Mouse (Mus musculus): ENCODE measurements around the gene Ltb4r2. TPM values are rescaled to one million over a fixed set of nuclear protein-coding genes. Genes with fewer than 3 reads are reported as not detected.

Gene Ltb4r2
- polyA plus RNA-seq, 1 experiment from 2014 or later, result 0.30 TPM

GRCm38 (mm10) chr14:55788256-55789050, 27.2 kb downstream of the Ltb4r2 start, which contains the start of gene Ripk3:
Gene Ripk3, minus strand, starts transcription at chr14:55788865.
- DNase-seq (ENCODE audit: low spot score), result peak; percentile 46
- Histone ChIP-seq H3K4me3 (peak within 1 kb of the TSS; percentile 56), H3K27me3 (ENCODE audit: low read depth, poor library complexity, severe bottlenecking) (peaks cover 72% of the 10 kb centered on the region), H3K36me3 (no peaks in the 10 kb centered on the region), H3K9me3 (replicated peaks) (no peaks in the 10 kb centered on the region), H3K4me1 (peaks cover 31% of the 10 kb centered on the region), H3K27ac (peak within 1 kb of the TSS; percentile 62)
- WGBS, result 3% methylated on average over 40 of the region's 40 CpGs

DNA sequence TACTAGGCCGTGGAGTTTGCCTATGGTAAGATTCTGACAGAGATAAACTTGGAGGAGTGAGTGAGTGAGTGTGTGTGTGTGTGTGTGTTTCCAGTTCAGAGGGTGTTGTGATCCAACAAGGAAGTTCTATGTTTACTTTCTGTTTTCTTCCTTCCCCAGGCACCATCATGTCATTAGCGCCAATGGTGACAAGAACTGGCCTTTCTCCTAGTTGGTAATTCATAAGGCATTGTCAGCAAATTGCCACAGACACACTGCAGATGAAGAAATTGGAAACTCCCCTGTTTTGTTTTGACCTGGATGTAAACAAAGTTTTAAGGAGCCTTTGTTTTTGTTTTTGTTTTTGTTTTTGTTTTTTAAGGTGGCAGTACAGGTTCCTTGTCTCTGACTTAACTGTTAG, 32.2 kb downstream of the Ltb4r2 start:
- Histone ChIP-seq H3K4me1 (peaks cover 4% of the 10 kb centered on the region), H3K9me3 (replicated peaks) (no peaks in the 10 kb centered on the region), H3K27ac (no peak overlapping the region), H3K4me3 (no peak overlapping the region), H3K36me3 (no peaks in the 10 kb centered on the region), H3K27me3 (ENCODE audit: low read depth, poor library complexity, severe bottlenecking) (peaks cover 22% of the 10 kb centered on the region)
- 64% methylated on average over 2 of the region's 2 CpGs for WGBS
- DNase-seq (ENCODE audit: low spot score), result no peak

GRCm38 (mm10) chr14:55793946-55794345, 32.7 kb downstream of the Ltb4r2 start:
- Histone ChIP-seq H3K4me1 (no peaks in the 10 kb centered on the region), H3K27me3 (ENCODE audit: low read depth, poor library complexity, severe bottlenecking) (peaks cover 17% of the 10 kb centered on the region), H3K36me3 (no peaks in the 10 kb centered on the region), H3K27ac (no peak overlapping the region), H3K9me3 (replicated peaks) (no peaks in the 10 kb centered on the region), H3K4me3 (no peak overlapping the region)
- WGBS, result 73% methylated on average over 2 of the region's 2 CpGs
- DNase-seq (ENCODE audit: low spot score), result no peak

GRCm38 (mm10) chr14:55795380-55796163, 34.3 kb downstream of the Ltb4r2 start:
- Histone ChIP-seq H3K4me1 (no peaks in the 10 kb centered on the region), H3K27ac (no peak overlapping the region), H3K4me3 (no peak overlapping the region), H3K27me3 (ENCODE audit: low read depth, poor library complexity, severe bottlenecking) (peaks cover under 1% of the 10 kb centered on the region; the same call in 1 of the 2 replicates), H3K36me3 (no peaks in the 10 kb centered on the region), H3K9me3 (replicated peaks) (no peaks in the 10 kb centered on the region)
- no peak for DNase-seq (ENCODE audit: low spot score)
- WGBS, result 85% methylated on average over 15 of the region's 15 CpGs

Other genes starting within 250 kb of the Ltb4r2 start
- not detected in 2 replicates for gene Nrl, start 236.4 kb upstream of the Ltb4r2 start, polyA plus RNA-seq (2016; fragmentation: Nextera tagmentation; extraction: Ambion mirVana)
- gene Pck2, start 221.2 kb upstream of the Ltb4r2 start, polyA plus RNA-seq (2016; fragmentation: Nextera tagmentation; extraction: Ambion mirVana), result 22.1 and 26.9 TPM in 2 replicates
- gene Dcaf11, start 201.4 kb upstream of the Ltb4r2 start, polyA plus RNA-seq (2016; fragmentation: Nextera tagmentation; extraction: Ambion mirVana), result 62.3 and 69.1 TPM in 2 replicates
- gene A730061H03Rik, start 201.0 kb upstream of the Ltb4r2 start, polyA plus RNA-seq (2016; fragmentation: Nextera tagmentation; extraction: Ambion mirVana), result 0.59 and 0.87 TPM in 2 replicates
- 1.3 and 3.9 TPM in 2 replicates for gene Fitm1, start 185.8 kb upstream of the Ltb4r2 start, polyA plus RNA-seq (2016; fragmentation: Nextera tagmentation; extraction: Ambion mirVana)
- 109 and 115 TPM in 2 replicates for gene Psme1, start 183.3 kb upstream of the Ltb4r2 start, polyA plus RNA-seq (2016; fragmentation: Nextera tagmentation; extraction: Ambion mirVana)
- gene Emc9, start 176.1 kb upstream of the Ltb4r2 start, polyA plus RNA-seq (2016; fragmentation: Nextera tagmentation; extraction: Ambion mirVana), result 5.2 and 5.4 TPM in 2 replicates
- 157 and 192 TPM in 2 replicates for gene Psme2, start 170.3 kb upstream of the Ltb4r2 start, polyA plus RNA-seq (2016; fragmentation: Nextera tagmentation; extraction: Ambion mirVana)
- 19.7 and 22.6 TPM in 2 replicates for gene Rnf31, start 169.7 kb upstream of the Ltb4r2 start, polyA plus RNA-seq (2016; fragmentation: Nextera tagmentation; extraction: Ambion mirVana)
- gene Irf9, start 157.9 kb upstream of the Ltb4r2 start, polyA plus RNA-seq (2016; fragmentation: Nextera tagmentation; extraction: Ambion mirVana), result 4.9 and 7.0 TPM in 2 replicates
- 6.1 and 12.1 TPM in 2 replicates for gene Rec8, start 143.4 kb upstream of the Ltb4r2 start, polyA plus RNA-seq (2016; fragmentation: Nextera tagmentation; extraction: Ambion mirVana)
- gene Ipo4, start 125.5 kb upstream of the Ltb4r2 start, polyA plus RNA-seq (2016; fragmentation: Nextera tagmentation; extraction: Ambion mirVana), result 134 and 152 TPM in 2 replicates
- 1.1 and 2.2 TPM in 2 replicates for gene Gm49378, start 123.5 kb upstream of the Ltb4r2 start, polyA plus RNA-seq (2016; fragmentation: Nextera tagmentation; extraction: Ambion mirVana)
- 80.6 and 92.0 TPM in 2 replicates for gene Tm9sf1, start 117.6 kb upstream of the Ltb4r2 start, polyA plus RNA-seq (2016; fragmentation: Nextera tagmentation; extraction: Ambion mirVana)
- gene Tssk4, start 111.2 kb upstream of the Ltb4r2 start, polyA plus RNA-seq (2016; fragmentation: Nextera tagmentation; extraction: Ambion mirVana), result 0.60 and 0.61 TPM in 2 replicates
- gene Mdp1, start 100.9 kb upstream of the Ltb4r2 start, polyA plus RNA-seq (2016; fragmentation: Nextera tagmentation; extraction: Ambion mirVana), result 58.8 and 67.0 TPM in 2 replicates
- 55.8 and 60.8 TPM in 2 replicates for gene Gmpr2, start 89.5 kb upstream of the Ltb4r2 start, polyA plus RNA-seq (2016; fragmentation: Nextera tagmentation; extraction: Ambion mirVana)
- 649 and 655 TPM in 2 replicates for gene Nedd8, start 89.3 kb upstream of the Ltb4r2 start, polyA plus RNA-seq (2016; fragmentation: Nextera tagmentation; extraction: Ambion mirVana)
- gene Tinf2, start 79.6 kb upstream of the Ltb4r2 start, polyA plus RNA-seq (2016; fragmentation: Nextera tagmentation; extraction: Ambion mirVana), result 66.2 and 77.9 TPM in 2 replicates
- gene Tgm1, start 47.5 kb upstream of the Ltb4r2 start, polyA plus RNA-seq (2016; fragmentation: Nextera tagmentation; extraction: Ambion mirVana), result 1.5 and 1.9 TPM in 2 replicates
- 27.3 and 29.7 TPM in 2 replicates for gene Rabggta, start 39.2 kb upstream of the Ltb4r2 start, polyA plus RNA-seq (2016; fragmentation: Nextera tagmentation; extraction: Ambion mirVana)
- gene Dhrs1, start 15.7 kb upstream of the Ltb4r2 start, polyA plus RNA-seq (2016; fragmentation: Nextera tagmentation; extraction: Ambion mirVana), result 65.2 and 67.4 TPM in 2 replicates
- 68.7 and 71.4 TPM in 2 replicates for gene Nop9, start 15.7 kb upstream of the Ltb4r2 start, polyA plus RNA-seq (2016; fragmentation: Nextera tagmentation; extraction: Ambion mirVana)
- gene Cideb, start 3.0 kb upstream of the Ltb4r2 start, polyA plus RNA-seq (2016; fragmentation: Nextera tagmentation; extraction: Ambion mirVana), result 0.24 TPM in 1 of 2 replicates, not detected in the other
- gene Ltb4r1, start 4.5 kb downstream of the Ltb4r2 start, polyA plus RNA-seq (2016; fragmentation: Nextera tagmentation; extraction: Ambion mirVana), result 0.14 and 0.26 TPM in 2 replicates
- 7.7 and 13.3 TPM in 2 replicates for gene Adcy4, start 22.7 kb downstream of the Ltb4r2 start, polyA plus RNA-seq (2016; fragmentation: Nextera tagmentation; extraction: Ambion mirVana)
- 25.3 and 29.3 TPM in 2 replicates for gene Ripk3, start 27.4 kb downstream of the Ltb4r2 start, polyA plus RNA-seq (2016; fragmentation: Nextera tagmentation; extraction: Ambion mirVana)
- 106 and 157 TPM in 2 replicates for gene Nfatc4, start 61.7 kb downstream of the Ltb4r2 start, polyA plus RNA-seq (2016; fragmentation: Nextera tagmentation; extraction: Ambion mirVana)
- 31.1 and 44.4 TPM in 2 replicates for gene Nynrin, start 92.6 kb downstream of the Ltb4r2 start, polyA plus RNA-seq (2016; fragmentation: Nextera tagmentation; extraction: Ambion mirVana)
- 0.15 and 0.31 TPM in 2 replicates for gene Cbln3, start 123.0 kb downstream of the Ltb4r2 start, polyA plus RNA-seq (2016; fragmentation: Nextera tagmentation; extraction: Ambion mirVana)
- gene Khnyn, start 123.5 kb downstream of the Ltb4r2 start, polyA plus RNA-seq (2016; fragmentation: Nextera tagmentation; extraction: Ambion mirVana), result 35.0 and 38.8 TPM in 2 replicates
- 55.0 and 70.3 TPM in 2 replicates for gene Sdr39u1, start 138.9 kb downstream of the Ltb4r2 start, polyA plus RNA-seq (2016; fragmentation: Nextera tagmentation; extraction: Ambion mirVana)
- not detected in 2 replicates for gene Cma1, start 183.2 kb downstream of the Ltb4r2 start, polyA plus RNA-seq (2016; fragmentation: Nextera tagmentation; extraction: Ambion mirVana)
- gene Cma2, start 189.6 kb downstream of the Ltb4r2 start, polyA plus RNA-seq (2016; fragmentation: Nextera tagmentation; extraction: Ambion mirVana), result not detected in 2 replicates

All from limb, embryonic 10.5 days (tissue).